Mouse (Mus musculus) heart, adult 2 months (tissue): Measurements from ENCODE around the gene Apba2.

Source experiments
- CTCF ChIP-seq: fragments of 200-600 bp; IDR thresholded peaks from 2 replicates; pipeline ENCODE4 v1.8.1; 2022; ENCODE audit warnings: antibody characterized with exemption, mild to moderate bottlenecking, moderate library complexity
- POLR2A ChIP-seq: fragments of 200-500 bp; IDR thresholded peaks from 2 replicates; pipeline ENCODE4 v1.6.1; 2011; ENCODE audit warnings: mild to moderate bottlenecking, low read depth, low read length, control low read depth; ENCODE audit not compliant: insufficient read depth

GRCm38 (mm10) chr7:64568722-64569121 is 67.2 kb downstream of the Apba2 start:
- no peak for TF ChIP-seq POLR2A
- TF ChIP-seq CTCF, result no peak
